Mouse (Mus musculus) olfactory bulb, adult 2 months (tissue): ENCODE data around the gene Fam163a.

Experiments
- CTCF ChIP-seq: fragments of 200-500 bp; IDR thresholded peaks from 2 replicates; pipeline ENCODE4 v1.5.1; 2012; ENCODE audit warnings: low read depth, mild to moderate bottlenecking, low read length, moderate library complexity; ENCODE audit not compliant: insufficient read depth
- POLR2A ChIP-seq: fragments of 200-500 bp; IDR thresholded peaks from 2 replicates; pipeline ENCODE4 v1.6.1; 2012; ENCODE audit warnings: mild to moderate bottlenecking, low read depth, low read length, moderate library complexity; ENCODE audit not compliant: insufficient read depth

DNA sequence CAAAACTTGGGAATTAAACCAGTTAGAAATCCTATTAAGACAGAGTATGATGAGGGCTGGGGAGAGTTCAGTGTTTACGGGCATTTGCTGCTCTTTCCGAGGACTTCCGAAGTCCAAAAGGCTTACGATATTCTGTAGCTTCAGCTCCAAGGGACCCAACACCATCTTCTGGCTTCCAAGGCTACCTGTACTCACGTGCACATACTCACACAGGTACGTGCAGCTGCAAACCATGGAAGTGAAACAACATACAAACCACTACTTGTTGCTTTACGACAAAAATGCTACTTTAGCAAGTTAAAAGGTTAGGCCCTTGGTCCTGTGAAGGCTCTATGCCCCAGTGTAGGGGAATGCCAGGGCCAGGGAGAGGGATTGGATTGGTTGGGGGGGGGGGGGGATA lies 170.9 kb downstream of the Fam163a start:
- no peak for TF ChIP-seq POLR2A
- no peak for TF ChIP-seq CTCF
